Mouse (Mus musculus) CH12.LX (cell line): ENCODE measurements at regions not wholly inside any gene's neighbourhood (a gene's known extent, or its start where the extent isn't known, plus 50 kb on each side); places are given as distances from the start of the nearest gene placed in this dataset.

ENCODE experiments used
- DNase-seq: peaks from one replicate; pipeline ENCODE4 v3.0.0-alpha.2; 2013; ENCODE audit errors: extremely low read depth
- H3K27ac ChIP-seq: 2 replicates; pipeline ENCODE4 v1.5.1; 2012; ENCODE audit warnings: low read depth, mild to moderate bottlenecking, control low read depth, moderate library complexity; ENCODE audit not compliant: insufficient read depth
- H3K27me3 ChIP-seq: replicated peaks from 2 replicates; pipeline ENCODE3; 2012; ENCODE audit warnings: inconsistent platforms
- H3K36me3 ChIP-seq, 2 experiments: replicated peaks in 1 of 2; 2 replicates each; pipeline versions ENCODE3 to v1.6.1; 2012; ENCODE audit warnings: inconsistent platforms in 1 of 2, low read length in 1 of 2, mild to moderate bottlenecking in 1 of 2, mixed read lengths in 1 of 2, moderate library complexity in 1 of 2; ENCODE audit not compliant: control insufficient read depth in 1 of 2, insufficient read depth in 1 of 2
- H3K4me1 ChIP-seq, 2 experiments: 2 replicates each; pipeline ENCODE4 v1.6.1; 2012; ENCODE audit warnings: inconsistent platforms in 1 of 2, moderate library complexity in 1 of 2; ENCODE audit not compliant: insufficient read depth in 2 of 2, control insufficient read depth in 1 of 2
- H3K4me2 ChIP-seq: 2 replicates; pipeline ENCODE4 v1.6.1; 2012; ENCODE audit warnings: low read depth, mild to moderate bottlenecking, control low read depth; ENCODE audit not compliant: poor library complexity, insufficient read depth, severe bottlenecking
- H3K4me3 ChIP-seq, 3 experiments: fragments of 150-350 bp in 1 of 3; sonication (generic) in 1 of 3; replicated peaks in 1 of 3; 2 replicates each; pipeline versions ENCODE3 to v1.5.1; 2011 to 2012; ENCODE audit warnings: low read depth in 2 of 3, low read length in 2 of 3, mild to moderate bottlenecking in 2 of 3, moderate library complexity in 2 of 3, control low read depth in 1 of 3, improper control_type of control experiment in 1 of 3, inconsistent platforms in 1 of 3, mixed read lengths in 1 of 3; ENCODE audit not compliant: poor library complexity in 1 of 3
- H3K79me2 ChIP-seq: replicated peaks from 2 replicates; pipeline ENCODE4 v1.6.1; 2012; ENCODE audit warnings: mild to moderate bottlenecking, moderate library complexity; ENCODE audit not compliant: control insufficient read depth, poor library complexity, insufficient read depth, severe bottlenecking; ENCODE audit errors: extremely low read depth
- H3K9ac ChIP-seq: 2 replicates; pipeline ENCODE4 v1.6.1; 2012; ENCODE audit warnings: low read depth, mild to moderate bottlenecking, control low read depth, moderate library complexity; ENCODE audit not compliant: insufficient read depth
- H3K9me3 ChIP-seq: replicated peaks from 2 replicates; pipeline ENCODE3; 2012; ENCODE audit warnings: low read length, inconsistent platforms, mixed read lengths
- CTCF ChIP-seq, 2 experiments: IDR thresholded peaks in 1 of 2; conservative IDR thresholded peaks in 1 of 2; 2 replicates each; pipeline ENCODE4 v1.5.1; 2011 to 2012; ENCODE audit warnings: low read depth in 2 of 2, low read length in 2 of 2, improper control_type of control experiment in 1 of 2, inconsistent platforms in 1 of 2, mild to moderate bottlenecking in 1 of 2, moderate library complexity in 1 of 2
- E2F4 ChIP-seq: IDR thresholded peaks from 2 replicates; pipeline ENCODE4 v1.6.1; 2011; ENCODE audit warnings: low read depth, low read length, improper control_type of control experiment; ENCODE audit not compliant: insufficient replicate concordance
- GABPA ChIP-seq: IDR thresholded peaks from 2 replicates; pipeline ENCODE4 v1.6.1; 2012; ENCODE audit warnings: low read depth, low read length, improper control_type of control experiment, inconsistent platforms; ENCODE audit not compliant: insufficient replicate concordance
- HCFC1 ChIP-seq: IDR thresholded peaks from 2 replicates; pipeline ENCODE4 v1.6.1; 2012; ENCODE audit warnings: low read depth, mild to moderate bottlenecking, inconsistent platforms, low read length, improper control_type of control experiment
- IRF4 ChIP-seq: IDR thresholded peaks from 2 replicates; pipeline ENCODE4 v1.6.1; 2014; ENCODE audit warnings: low read depth, mild to moderate bottlenecking, inconsistent platforms, low read length, improper control_type of control experiment
- JUN ChIP-seq: IDR thresholded peaks from 2 replicates; pipeline ENCODE4 v1.6.1; 2011; ENCODE audit warnings: low read depth, mild to moderate bottlenecking, low read length, improper control_type of control experiment, moderate library complexity; ENCODE audit not compliant: insufficient read depth
- MAFK ChIP-seq: IDR thresholded peaks from 2 replicates; pipeline ENCODE4 v1.6.1; 2011; ENCODE audit warnings: low read length, improper control_type of control experiment; ENCODE audit not compliant: insufficient replicate concordance
- MAZ ChIP-seq: IDR thresholded peaks from 2 replicates; pipeline ENCODE4 v1.6.1; 2012; ENCODE audit warnings: low read depth, mild to moderate bottlenecking, inconsistent platforms, low read length, improper control_type of control experiment, moderate library complexity
- MEF2A ChIP-seq: IDR thresholded peaks from 2 replicates; pipeline ENCODE4 v1.6.1; 2014; ENCODE audit warnings: low read depth, mild to moderate bottlenecking, inconsistent platforms, low read length, improper control_type of control experiment, borderline replicate concordance
- MYC ChIP-seq: IDR thresholded peaks from 2 replicates; pipeline ENCODE4 v1.6.1; 2011; ENCODE audit warnings: low read depth, mild to moderate bottlenecking, improper control_type of control experiment, low read length
- NRF1 ChIP-seq: IDR thresholded peaks from 2 replicates; pipeline ENCODE4 v1.6.1; 2014; ENCODE audit warnings: low read depth, mild to moderate bottlenecking, inconsistent platforms, low read length, improper control_type of control experiment, moderate library complexity
- PAX5 ChIP-seq: IDR thresholded peaks from 2 replicates; pipeline ENCODE4 v1.6.1; 2012; ENCODE audit warnings: low read length, inconsistent platforms, mixed read lengths
- USF1 ChIP-seq: IDR thresholded peaks from 2 replicates; pipeline ENCODE4 v1.6.1; 2014; ENCODE audit warnings: low read depth, mild to moderate bottlenecking, inconsistent platforms, low read length, improper control_type of control experiment
- USF2 ChIP-seq: conservative IDR thresholded peaks from 2 replicates; pipeline ENCODE4 v1.6.1; 2011; ENCODE audit warnings: low read depth, low read length, improper control_type of control experiment
- dilution Hi-C: fragments of 300-500 bp; cut with MboI; formaldehyde crosslinking; loops from 2 replicates; pipeline ENCODE4 v1.14.3; 2020; ENCODE audit warnings: low sequenced_read_pairs; ENCODE audit not compliant: extremely low pct_unique_long_range_greater_than_20kb, extremely low pct_ligation_motif_present
- in situ Hi-C: fragments of 300-500 bp; cut with MboI; formaldehyde crosslinking; loops from 3 replicates; pipeline ENCODE4 v1.14.3; 2019; ENCODE audit warnings: low sequenced_read_pairs, low pct_ligation_motif_present, low pct_unique_long_range_greater_than_20kb, mixed read lengths

DNA sequence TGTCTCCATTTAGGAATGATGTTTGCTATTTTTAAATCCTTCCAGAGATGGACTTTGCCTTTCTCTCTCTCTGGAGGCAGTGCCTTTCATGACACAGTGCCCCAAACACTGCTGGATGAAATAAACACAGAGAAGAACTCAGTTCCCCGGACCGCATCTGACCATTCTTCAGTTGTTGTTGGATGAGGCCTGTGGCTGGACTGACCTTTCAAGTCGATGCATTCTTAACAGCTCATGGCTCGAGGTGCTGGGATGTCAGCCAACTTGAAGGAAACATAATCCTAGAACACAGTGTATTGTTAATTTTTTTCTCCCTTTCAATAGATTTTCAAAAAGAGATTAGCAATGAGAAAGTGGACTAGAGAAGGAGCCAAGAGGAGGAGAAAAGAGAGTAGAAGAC lies 98.3 kb upstream of the Mocs2 start:
- no peak for TF ChIP-seq MAZ
- H3K27me3 ChIP-seq = no peaks in the 10 kb centered on the region
- dilution Hi-C loops = no loop called here
- H3K4me1 ChIP-seq = no peaks in the 10 kb centered on the region
- no peaks in the 10 kb centered on the region for H3K79me2 ChIP-seq
- no peak overlapping the region for H3K4me3 ChIP-seq
- no peak overlapping the region for H3K4me2 ChIP-seq
- no peak overlapping the region for H3K9ac ChIP-seq
- DNase-seq = no peak
- H3K9me3 ChIP-seq = no peaks in the 10 kb centered on the region
- no peak overlapping the region for H3K27ac ChIP-seq
- H3K36me3 ChIP-seq = no peaks in the 10 kb centered on the region
- in situ Hi-C loops = no loop called here

DNA sequence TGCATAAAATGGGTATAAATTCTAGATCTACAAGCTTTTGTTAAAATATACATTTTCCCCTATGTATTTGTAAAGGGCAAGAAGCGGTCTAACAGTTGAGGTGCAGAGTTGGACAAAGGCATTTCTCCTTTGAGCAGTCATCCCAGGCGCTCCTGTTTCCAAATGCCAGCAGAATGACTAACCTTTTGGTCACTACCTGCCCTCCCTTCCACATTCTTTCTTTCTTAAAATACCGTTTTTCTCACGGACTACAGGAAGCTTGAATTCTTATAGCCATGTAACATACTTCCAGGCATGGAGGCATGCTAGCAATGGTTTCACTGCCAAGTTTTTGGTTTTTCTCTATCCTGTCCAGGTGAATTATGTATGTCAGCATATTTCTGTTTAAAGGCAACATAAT lies 91.2 kb upstream of the Mocs2 start:
- no peaks in the 10 kb centered on the region for H3K36me3 ChIP-seq
- H3K9ac ChIP-seq = no peak overlapping the region
- H3K27me3 ChIP-seq = no peaks in the 10 kb centered on the region
- H3K27ac ChIP-seq = no peak overlapping the region
- no peak overlapping the region for H3K4me3 ChIP-seq
- no peak for TF ChIP-seq IRF4
- dilution Hi-C loops (no loop called here), in situ Hi-C loops (no loop called here)
- no peak overlapping the region for H3K4me2 ChIP-seq
- H3K9me3 ChIP-seq = no peaks in the 10 kb centered on the region
- DNase-seq = no peak
- no peaks in the 10 kb centered on the region for H3K4me1 ChIP-seq
- H3K79me2 ChIP-seq = no peaks in the 10 kb centered on the region

- Histone ChIP-seq H3K9ac (no peak overlapping the region), H3K79me2 (no peaks in the 10 kb centered on the region), H3K4me3 (no peak overlapping the region), H3K4me2 (no peak overlapping the region), H3K4me1 (no peaks in the 10 kb centered on the region), H3K27ac (no peak overlapping the region), H3K9me3 (no peaks in the 10 kb centered on the region), H3K27me3 (no peaks in the 10 kb centered on the region), H3K36me3 (no peaks in the 10 kb centered on the region)
- DNase-seq = no peak
- TF ChIP-seq HCFC1 (no peak), CTCF (conservative IDR thresholded peaks at IDR 0.05 in 1 of 2, IDR thresholded peaks at IDR 0.05 in 1 of 2; ENCODE audit: low read depth in 2 of 2, low read length in 2 of 2) (no peak), NRF1 (no peak), USF1 (no peak), MAFK (no peak), E2F4 (no peak)
- in situ Hi-C loops (no loop called here), dilution Hi-C loops (no loop called here)
These were observed 83.0 kb upstream of the Mocs2 start for GRCm38 (mm10) chr13:114735066-114735465.

- H3K9me3 ChIP-seq = no peaks in the 10 kb centered on the region
- H3K27me3 ChIP-seq = no peaks in the 10 kb centered on the region
- no peak overlapping the region for H3K4me3 ChIP-seq
- no peak overlapping the region for H3K27ac ChIP-seq
- H3K9ac ChIP-seq = no peak overlapping the region
- H3K4me1 ChIP-seq = no peaks in the 10 kb centered on the region
- no peak for TF ChIP-seq HCFC1
- TF ChIP-seq GABPA = no peak
- TF ChIP-seq USF1 = no peak
- TF ChIP-seq CTCF (conservative IDR thresholded peaks at IDR 0.05 in 1 of 2, IDR thresholded peaks at IDR 0.05 in 1 of 2; ENCODE audit: low read depth in 2 of 2, low read length in 2 of 2) = no peak
- TF ChIP-seq JUN = no peak
- TF ChIP-seq MEF2A = no peak
- no peak for TF ChIP-seq MYC
- TF ChIP-seq USF2 = no peak
- TF ChIP-seq PAX5 = no peak
- dilution Hi-C loops (no loop called here), in situ Hi-C loops (no loop called here)
- H3K4me2 ChIP-seq = no peak overlapping the region
- no peaks in the 10 kb centered on the region for H3K36me3 ChIP-seq
- H3K79me2 ChIP-seq = no peaks in the 10 kb centered on the region
- no peak for DNase-seq
These were observed 82.0 kb upstream of the Mocs2 start for GRCm38 (mm10) chr13:114736066-114736465.
